Mouse (Mus musculus) embryonic facial prominence, embryonic 11.5 days (tissue): ENCODE measurements around the gene Rcc1. TPM values are rescaled to one million over a fixed set of nuclear protein-coding genes. Genes with fewer than 3 reads are reported as not detected.

Source experiments
- ATAC-seq: fragments of 200-750 bp; cut with Nextera tagmentation; replicated peaks from 2 replicates; pipeline ENCODE4 v1.8.0; 2017; ENCODE audit warnings: low read depth; ENCODE audit not compliant: insufficient number of reproducible peaks, low FRiP score, low TSS enrichment
- DNase-seq: peaks from one replicate; pipeline ENCODE4 v3.0.0-alpha.2; 2015; ENCODE audit warnings: low spot score
- H3K27ac ChIP-seq: fragments of 300-500 bp; sonication (generic); replicated peaks from 2 replicates; pipeline ENCODE4 v1.5.1; 2014; ENCODE audit warnings: mild to moderate bottlenecking, low read depth, low read length, control low read depth
- H3K27me3 ChIP-seq: fragments of 300-500 bp; sonication (generic); 2 replicates; pipeline ENCODE4 v1.6.1; 2014; ENCODE audit warnings: mild to moderate bottlenecking, low read length, moderate library complexity, mixed read lengths; ENCODE audit not compliant: control insufficient read depth, insufficient read depth
- H3K36me3 ChIP-seq: fragments of 300-500 bp; sonication (generic); replicated peaks from 2 replicates; pipeline ENCODE4 v1.6.1; 2014; ENCODE audit warnings: low read depth, mild to moderate bottlenecking, low read length, moderate library complexity, mixed read lengths; ENCODE audit not compliant: control insufficient read depth, insufficient read depth
- H3K4me1 ChIP-seq: fragments of 300-500 bp; sonication (generic); 2 replicates; pipeline ENCODE4 v1.6.1; 2014; ENCODE audit warnings: low read length, mixed read lengths; ENCODE audit not compliant: control insufficient read depth, insufficient read depth
- H3K4me2 ChIP-seq: fragments of 300-500 bp; sonication (generic); 2 replicates; pipeline ENCODE4 v1.6.1; 2014; ENCODE audit warnings: low read depth, mild to moderate bottlenecking, control low read depth, low read length, moderate library complexity
- H3K4me3 ChIP-seq: fragments of 300-500 bp; sonication (generic); 2 replicates; pipeline ENCODE4 v1.5.1; 2014; ENCODE audit warnings: low read depth, low read length, control low read depth
- H3K9ac ChIP-seq: fragments of 300-500 bp; sonication (generic); replicated peaks from 2 replicates; pipeline ENCODE4 v1.6.1; 2014; ENCODE audit warnings: mild to moderate bottlenecking, control low read depth, low read length
- H3K9me3 ChIP-seq: fragments of 300-500 bp; sonication (generic); replicated peaks from 2 replicates; pipeline ENCODE4 v1.6.1; 2016; ENCODE audit warnings: mild to moderate bottlenecking, low read length, inconsistent platforms, mixed read lengths; ENCODE audit not compliant: control insufficient read depth
- WGBS: fragments of 180-500 bp; shearing (Covaris S2); extraction: QIAGEN DNeasy Blood & Tissue Kit; methylation state at CpG from one replicate; pipeline ENCODE4 v1.1.7; 2014; 5-methylcytosine and 5-hydroxymethylcytosine counted together
- polyA plus RNA-seq: library from polyadenylated mRNA; unstranded; fragments of >200 nt; fragmentation: Nextera tagmentation; extraction: Ambion mirVana; gene quantifications from 2 replicates; pipeline ENCODE4 v1.2.1, GENCODE M21; 2014

Gene Rcc1
- polyA plus RNA-seq, 1 experiment from 2014 or later, result 60.6 TPM

DNA sequence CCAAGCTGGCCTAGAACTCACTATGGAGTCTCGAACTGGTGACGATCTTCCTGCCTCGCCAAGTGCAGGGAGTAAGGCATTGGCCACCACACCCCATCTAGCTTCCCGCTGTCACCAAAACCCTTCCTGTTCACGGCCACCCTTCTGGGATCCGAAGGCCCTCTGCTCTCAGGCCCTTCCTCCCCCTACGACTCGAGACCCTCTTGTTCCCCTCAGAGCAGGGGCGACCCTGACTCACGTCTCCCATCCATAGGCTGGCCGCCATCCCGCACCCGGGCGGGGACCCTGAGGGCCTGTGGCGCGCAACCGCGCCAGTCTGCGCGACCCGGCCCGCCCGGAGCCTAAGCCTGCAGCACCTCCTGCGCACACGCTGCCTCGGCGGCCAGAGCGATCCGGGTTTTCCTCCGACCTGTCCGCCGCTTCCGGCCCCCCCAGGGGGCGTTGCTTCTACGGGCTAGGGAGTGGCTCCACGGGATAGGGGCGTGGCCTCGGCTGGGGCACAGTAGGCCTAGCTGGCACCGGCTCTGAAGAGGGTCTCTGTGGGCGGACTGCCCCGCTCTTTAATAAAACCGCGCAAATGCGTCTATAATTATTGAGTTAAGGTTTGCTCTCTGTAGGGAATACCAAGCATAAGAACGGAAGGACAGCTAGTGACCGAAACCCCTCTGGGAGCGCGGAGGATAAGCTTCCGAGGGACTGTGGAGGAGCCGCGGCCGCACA is 24.1 kb downstream of the Rcc1 start, which contains the start of gene Trnau1ap:
TSS of gene Trnau1ap (minus strand) at position 424 of the 720 bp plus-strand sequence.
- DNase-seq, result peak; percentile 96
- Histone ChIP-seq H3K9me3 (no peaks in the 10 kb centered on the region), H3K4me3 (peak within 1 kb of the TSS; percentile 79), H3K4me2 (peak within 1 kb of the TSS; percentile 45), H3K27ac (peak within 1 kb of the TSS; percentile 72), H3K4me1 (no peaks in the 10 kb centered on the region), H3K9ac (peak within 1 kb of the TSS; percentile 89), H3K27me3 (no peaks in the 10 kb centered on the region), H3K36me3 (peaks cover 6% of the 10 kb centered on the region)
- under 1% methylated on average over 52 of the region's 52 CpGs for WGBS
- peak; percentile 91 for ATAC-seq

DNA sequence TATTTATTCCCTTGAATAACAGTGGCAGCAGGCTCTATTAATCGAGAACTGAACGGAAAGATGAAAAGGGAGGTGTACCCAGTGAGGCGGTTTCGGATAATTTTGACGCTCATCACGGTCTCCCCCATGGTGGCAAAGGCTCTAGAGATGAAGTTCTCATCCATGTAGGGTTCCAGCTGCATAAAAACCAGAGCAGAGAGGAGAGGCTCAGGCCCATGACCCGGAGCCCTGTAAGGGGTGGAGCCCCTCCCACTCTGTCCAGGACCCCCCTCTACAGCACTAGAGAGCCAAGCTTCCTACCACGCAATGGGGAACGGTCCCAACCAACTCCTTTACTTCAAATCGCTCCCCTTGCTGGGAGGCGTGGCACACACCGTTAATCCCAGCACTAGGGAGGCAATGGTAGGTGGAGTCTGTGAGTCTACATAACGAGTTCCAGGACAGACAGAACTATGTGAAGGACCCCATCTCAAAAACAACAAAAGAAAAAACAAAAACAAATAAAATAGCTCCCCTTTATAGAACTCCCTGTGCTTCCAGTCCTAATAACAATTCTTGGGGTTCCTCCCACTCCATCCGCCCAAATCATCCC is 24.9 kb downstream of the Rcc1 start:
- no peaks in the 10 kb centered on the region for H3K4me1 ChIP-seq
- H3K4me2 ChIP-seq, result peak overlapping the region; percentile 45
- peak overlapping the region; percentile 89 for H3K9ac ChIP-seq
- no peaks in the 10 kb centered on the region for H3K9me3 ChIP-seq
- peaks cover 9% of the 10 kb centered on the region for H3K36me3 ChIP-seq
- ATAC-seq (no peak), DNase-seq (no peak)
- 47% methylated on average over 14 of the region's 14 CpGs for WGBS
- H3K27me3 ChIP-seq, result no peaks in the 10 kb centered on the region
- no peak overlapping the region for H3K27ac ChIP-seq
- H3K4me3 ChIP-seq, result peak overlapping the region; percentile 79

GRCm38 (mm10) chr4:132326481-132326880 is 26.9 kb downstream of the Rcc1 start:
- ATAC-seq (no peak), DNase-seq (no peak)
- Histone ChIP-seq H3K27ac (no peak overlapping the region), H3K9me3 (no peaks in the 10 kb centered on the region), H3K4me1 (no peaks in the 10 kb centered on the region), H3K27me3 (no peaks in the 10 kb centered on the region), H3K4me2 (no peak overlapping the region), H3K36me3 (peaks cover 5% of the 10 kb centered on the region), H3K4me3 (no peak overlapping the region), H3K9ac (no peak overlapping the region)
- 75% methylated on average over 5 of the region's 5 CpGs for WGBS

- Histone ChIP-seq H3K4me2 (no peak overlapping the region), H3K27ac (no peak overlapping the region), H3K4me3 (no peak overlapping the region), H3K36me3 (peaks cover 5% of the 10 kb centered on the region), H3K9ac (no peak overlapping the region), H3K4me1 (no peaks in the 10 kb centered on the region), H3K9me3 (no peaks in the 10 kb centered on the region), H3K27me3 (no peaks in the 10 kb centered on the region)
- no peak for DNase-seq
- WGBS, result 81% methylated on average over 8 of the region's 8 CpGs
- ATAC-seq, result no peak
Measured at GRCm38 (mm10) chr4:132315711-132316110, 37.7 kb downstream of the Rcc1 start.

- ATAC-seq (no peak), DNase-seq (no peak)
- Histone ChIP-seq H3K9ac (no peak overlapping the region), H3K27me3 (no peaks in the 10 kb centered on the region), H3K27ac (no peak overlapping the region), H3K4me1 (no peaks in the 10 kb centered on the region; the same call in 1 of the 2 replicates), H3K36me3 (peaks cover 8% of the 10 kb centered on the region), H3K4me3 (no peak overlapping the region), H3K4me2 (no peak overlapping the region), H3K9me3 (no peaks in the 10 kb centered on the region)
- WGBS, result 85% methylated on average over 5 of the region's 5 CpGs
Measured at GRCm38 (mm10) chr4:132312627-132313026, 40.8 kb downstream of the Rcc1 start.

- Histone ChIP-seq H3K27me3 (no peaks in the 10 kb centered on the region), H3K36me3 (peaks cover 8% of the 10 kb centered on the region), H3K4me2 (no peak overlapping the region), H3K9ac (no peak overlapping the region), H3K27ac (no peak overlapping the region), H3K4me3 (no peak overlapping the region), H3K4me1 (no peaks in the 10 kb centered on the region; the same call in 1 of the 2 replicates), H3K9me3 (no peaks in the 10 kb centered on the region)
- no peak for DNase-seq
- 49% methylated on average over 3 of the region's 3 CpGs for WGBS
- ATAC-seq, result no peak
Measured at GRCm38 (mm10) chr4:132311801-132312200, 41.6 kb downstream of the Rcc1 start.

GRCm38 (mm10) chr4:132311209-132311608 is 42.2 kb downstream of the Rcc1 start:
- no peak overlapping the region for H3K4me2 ChIP-seq
- DNase-seq (no peak), ATAC-seq (no peak)
- peaks cover 8% of the 10 kb centered on the region for H3K36me3 ChIP-seq
- H3K4me1 ChIP-seq, result no peaks in the 10 kb centered on the region; the same call in 1 of the 2 replicates
- no peaks in the 10 kb centered on the region for H3K9me3 ChIP-seq
- no peak overlapping the region for H3K4me3 ChIP-seq
- H3K27ac ChIP-seq, result no peak overlapping the region
- no peak overlapping the region for H3K9ac ChIP-seq
- H3K27me3 ChIP-seq, result no peaks in the 10 kb centered on the region
- 38% methylated on average over 1 of the region's 1 CpGs for WGBS

DNA sequence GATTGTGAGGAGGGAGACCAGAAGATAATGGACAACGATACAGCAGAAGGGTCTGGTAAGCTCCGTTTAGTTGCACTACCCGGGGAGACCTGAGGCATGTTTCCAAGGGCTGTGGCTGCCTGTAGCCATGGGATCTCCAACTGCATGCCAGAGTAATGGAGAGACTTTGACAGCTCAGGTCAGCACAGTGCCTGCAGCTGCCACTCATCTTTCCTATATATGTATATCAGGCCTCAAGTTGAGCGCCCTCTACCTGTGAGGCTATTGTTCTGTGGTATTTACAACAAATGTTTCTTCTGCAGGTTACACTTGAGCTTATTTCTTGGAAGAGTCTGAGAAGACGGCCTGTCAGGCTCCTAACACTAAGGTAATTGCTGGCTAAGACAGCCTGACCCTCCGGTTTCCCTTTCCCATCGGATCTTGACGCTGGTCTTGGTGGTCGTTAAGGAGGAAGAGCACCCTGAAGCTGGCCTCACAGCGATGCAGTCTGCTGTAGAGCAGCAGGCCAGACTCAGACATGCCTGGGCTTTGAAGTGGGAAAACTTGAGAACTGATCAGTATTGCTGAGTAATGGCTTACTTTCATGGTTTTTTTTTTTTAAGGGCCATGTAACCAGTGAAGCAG is 43.4 kb downstream of the Rcc1 start:
- H3K4me2 ChIP-seq, result peak overlapping the region; percentile 75
- 0 out of 2 replicates have a peak overlapping the region, but pooled peaks have one; percentile 29 for H3K27ac ChIP-seq
- H3K36me3 ChIP-seq, result peaks cover 8% of the 10 kb centered on the region
- no peaks in the 10 kb centered on the region; the same call in 1 of the 2 replicates for H3K4me1 ChIP-seq
- peak overlapping the region; percentile 86; the same call in 1 of the 2 replicates for H3K9ac ChIP-seq
- WGBS, result 27% methylated on average over 10 of the region's 10 CpGs
- peak overlapping the region; percentile 80 for H3K4me3 ChIP-seq
- DNase-seq, result peak; percentile 64
- ATAC-seq, result no peak
- no peaks in the 10 kb centered on the region for H3K9me3 ChIP-seq
- no peaks in the 10 kb centered on the region for H3K27me3 ChIP-seq
